Mouse (Mus musculus) ES-Bruce4 (cell line): Measurements from ENCODE around the gene Gcsam. TPM values are rescaled to one million over a fixed set of nuclear protein-coding genes. Genes with fewer than 3 reads are reported as not detected.

Source experiments
- H3K27ac ChIP-seq: 2 replicates; pipeline ENCODE4 v1.5.1; 2012; ENCODE audit warnings: low read length, inconsistent platforms; ENCODE audit not compliant: insufficient read depth
- H3K27me3 ChIP-seq: 2 replicates; pipeline ENCODE4 v1.6.1; 2012; ENCODE audit warnings: mild to moderate bottlenecking, low read length, inconsistent platforms; ENCODE audit not compliant: control insufficient read depth, poor library complexity, insufficient read depth, severe bottlenecking
- H3K36me3 ChIP-seq: 2 replicates; pipeline ENCODE4 v1.6.1; 2012; ENCODE audit warnings: inconsistent platforms, mild to moderate bottlenecking, low read length, moderate library complexity; ENCODE audit not compliant: control insufficient read depth, poor library complexity, insufficient read depth, severe bottlenecking
- H3K4me1 ChIP-seq: one replicate; pipeline ENCODE4 v1.8.1; 2011; ENCODE audit warnings: low read length; ENCODE audit not compliant: control insufficient read depth, insufficient read depth
- H3K4me3 ChIP-seq: 2 replicates; pipeline ENCODE4 v1.5.1; 2011; ENCODE audit warnings: low read depth, mild to moderate bottlenecking, low read length
- H3K9ac ChIP-seq: 2 replicates; pipeline ENCODE4 v1.6.1; 2012; ENCODE audit warnings: low read depth, mild to moderate bottlenecking, inconsistent platforms; ENCODE audit not compliant: poor library complexity, severe bottlenecking
- H3K9me3 ChIP-seq: replicated peaks from 2 replicates; pipeline ENCODE4 v1.6.1; 2012; ENCODE audit warnings: mild to moderate bottlenecking, low read length, inconsistent platforms; ENCODE audit not compliant: control insufficient read depth, poor library complexity, insufficient read depth, severe bottlenecking
- CTCF ChIP-seq: IDR thresholded peaks from one replicate; pipeline ENCODE4 v1.8.1; 2011; ENCODE audit warnings: low read depth, low read length
- EP300 ChIP-seq: IDR thresholded peaks from 2 replicates; pipeline ENCODE4 v1.6.1; 2011; ENCODE audit warnings: low read depth, low read length; ENCODE audit not compliant: insufficient read depth
- POLR2A ChIP-seq: IDR thresholded peaks from one replicate; pipeline ENCODE4 v1.8.1; 2011; ENCODE audit warnings: low read length; ENCODE audit not compliant: insufficient read depth
- polyA plus RNA-seq: library from polyadenylated mRNA; stranded (reverse); fragments of >200 nt; gene quantifications from 2 replicates; pipeline ENCODE4 v1.2.4, GENCODE M21; 2011; ENCODE audit warnings: low read depth; ENCODE audit not compliant: missing spikeins, insufficient read depth, insufficient read length

Gcsam gene
- polyA plus RNA-seq, 1 experiment: not detected

DNA sequence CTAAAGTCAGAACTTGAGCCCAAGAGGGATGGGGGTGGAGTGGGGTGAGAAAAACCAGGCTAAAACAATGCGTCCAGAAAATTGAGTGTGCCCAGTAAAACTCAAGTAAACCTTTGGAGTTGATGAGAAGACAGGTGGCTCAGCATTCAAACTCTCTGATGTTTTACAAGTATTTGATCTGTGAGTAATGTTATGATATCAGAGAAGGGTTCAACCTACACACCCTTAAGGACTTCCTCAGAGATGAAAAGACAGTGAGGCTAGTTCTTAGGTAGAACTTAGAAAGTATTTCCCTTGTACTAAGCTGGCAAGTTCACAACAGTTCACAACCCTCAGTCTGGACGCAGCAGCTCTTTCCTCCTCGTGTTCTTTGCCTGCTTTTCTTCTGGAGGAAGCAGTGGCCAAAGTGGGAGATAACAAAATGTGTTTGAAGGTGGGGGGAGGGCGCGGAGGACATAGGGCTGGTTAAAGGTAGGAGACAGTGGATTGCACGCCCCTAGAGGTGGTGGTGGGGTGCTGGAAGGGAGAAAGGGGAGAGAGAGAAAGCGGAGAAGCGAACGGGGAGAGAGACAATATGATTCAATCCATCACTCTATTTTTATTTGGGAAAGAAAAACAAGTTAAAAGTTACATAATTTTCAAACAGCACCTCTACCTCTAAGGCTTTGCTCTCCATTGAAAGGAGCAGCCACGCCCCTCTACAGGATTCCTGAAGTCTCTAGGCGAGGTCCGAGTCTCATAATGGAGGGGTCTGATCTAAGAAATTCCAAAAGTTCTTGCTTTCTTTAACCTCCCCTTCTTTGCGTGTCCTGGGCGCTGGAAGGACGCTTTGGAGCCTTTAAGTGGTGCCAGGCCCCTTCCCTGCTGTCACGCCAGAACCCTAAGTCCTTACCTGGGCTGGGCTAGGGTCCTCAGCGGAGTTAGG lies 43.1 kb downstream of the Gcsam start:
- no peaks in the 10 kb centered on the region for H3K36me3 ChIP-seq
- H3K27me3 ChIP-seq: no peaks in the 10 kb centered on the region; the same call in 1 of the 2 replicates
- H3K4me1 ChIP-seq: no peaks in the 10 kb centered on the region
- no peak overlapping the region for H3K9ac ChIP-seq
- H3K9me3 ChIP-seq: no peaks in the 10 kb centered on the region
- H3K27ac ChIP-seq: no peak overlapping the region
- no peak for TF ChIP-seq POLR2A
- TF ChIP-seq CTCF: no peak
- TF ChIP-seq EP300: no peak
- peak overlapping the region; percentile 29 for H3K4me3 ChIP-seq

DNA sequence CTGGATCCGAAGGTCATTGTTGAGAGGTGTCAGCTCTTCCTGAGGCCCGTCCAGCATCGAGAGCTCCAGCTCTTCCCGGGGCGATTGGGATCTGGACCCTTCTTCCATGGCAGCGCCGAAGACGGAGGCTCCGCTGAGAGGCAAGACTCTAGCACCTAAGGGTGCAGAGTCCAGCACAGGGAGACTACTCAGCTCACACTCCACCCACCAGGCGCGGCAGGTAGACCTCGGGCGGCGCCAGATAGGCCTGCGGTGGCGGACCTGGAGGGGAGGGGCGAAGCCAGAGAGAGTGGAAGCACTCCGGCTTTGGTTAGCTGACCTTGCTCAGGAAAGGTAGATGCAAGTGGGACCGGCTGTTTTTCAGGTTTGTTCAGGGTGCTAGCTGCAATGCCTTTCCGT lies 43.8 kb downstream of the Gcsam start, which contains the start of gene BC016579:
Gene BC016579 (minus strand): TSS at position 135 of the 399 bp plus-strand sequence.
- no peak within 1 kb of the TSS for H3K9ac ChIP-seq
- TF ChIP-seq CTCF: no peak
- TF ChIP-seq POLR2A: no peak
- no peak for TF ChIP-seq EP300

DNA sequence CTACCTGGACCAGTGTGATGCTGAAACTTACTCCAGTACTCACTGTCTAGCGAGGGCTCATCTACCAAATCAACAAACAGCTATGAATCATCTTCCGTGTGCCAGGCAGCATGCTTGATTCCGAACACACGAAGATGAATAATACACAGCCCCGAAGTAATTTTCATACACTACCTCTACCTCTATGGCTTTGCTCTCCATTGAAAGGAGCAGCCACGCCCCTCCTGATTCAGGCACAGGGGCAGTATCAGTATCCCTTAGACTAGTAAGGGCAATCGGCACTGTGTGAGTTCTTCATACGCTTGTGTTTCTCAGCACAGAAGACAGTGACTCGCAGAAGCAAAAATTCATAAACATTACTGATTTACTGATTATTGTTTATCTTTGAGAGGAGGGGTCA lies 44.3 kb downstream of the Gcsam start:
- no peak overlapping the region for H3K9ac ChIP-seq
- H3K4me3 ChIP-seq: no peak overlapping the region
- no peak for TF ChIP-seq POLR2A
- no peak for TF ChIP-seq CTCF
- no peak for TF ChIP-seq EP300
- no peaks in the 10 kb centered on the region; the same call in 1 of the 2 replicates for H3K27me3 ChIP-seq
- H3K36me3 ChIP-seq: no peaks in the 10 kb centered on the region
- no peaks in the 10 kb centered on the region for H3K9me3 ChIP-seq
- H3K27ac ChIP-seq: no peak overlapping the region
- H3K4me1 ChIP-seq: no peaks in the 10 kb centered on the region

More for the DNA sequence above, 43.8 kb downstream of the Gcsam start, which contains the start of gene BC016579:
- H3K9me3 ChIP-seq: no peaks in the 10 kb centered on the region
- no peaks in the 10 kb centered on the region; the same call in 1 of the 2 replicates for H3K27me3 ChIP-seq
- no peaks in the 10 kb centered on the region for H3K4me1 ChIP-seq
- H3K4me3 ChIP-seq: peak within 1 kb of the TSS; percentile 29
- H3K36me3 ChIP-seq: no peaks in the 10 kb centered on the region
- H3K27ac ChIP-seq: no peak within 1 kb of the TSS

DNA sequence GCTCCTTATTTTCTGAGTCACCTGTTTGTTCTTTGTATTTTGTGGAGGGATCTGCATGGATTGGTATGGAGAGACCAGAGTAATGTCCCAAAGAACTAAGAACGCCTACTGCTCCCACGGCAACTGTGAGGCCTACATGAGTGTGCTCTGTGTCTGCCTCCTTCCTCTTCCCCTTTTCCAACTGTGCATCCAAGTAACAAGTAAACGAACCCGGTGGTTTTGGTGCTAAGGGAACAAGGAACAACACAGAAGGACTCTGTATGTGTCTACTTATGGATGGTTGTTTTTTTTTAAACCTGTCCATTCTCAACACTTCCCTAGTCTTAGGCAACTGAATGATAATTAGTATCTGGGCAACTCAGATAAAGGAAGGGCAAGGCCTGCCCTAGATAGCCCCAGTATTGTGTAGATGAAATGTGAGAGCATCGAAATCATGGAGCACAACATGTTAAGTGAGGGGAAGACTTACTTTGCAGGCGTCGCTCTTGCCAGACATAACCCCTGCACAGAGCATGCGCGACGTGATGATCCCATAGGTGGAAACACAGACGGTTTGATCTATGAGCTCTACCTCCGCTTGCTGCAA lies 47.5 kb downstream of the Gcsam start:
- no peak for TF ChIP-seq POLR2A
- TF ChIP-seq CTCF: no peak
- no peak for TF ChIP-seq EP300
- H3K27ac ChIP-seq: no peak overlapping the region
- no peaks in the 10 kb centered on the region for H3K9me3 ChIP-seq
- H3K4me3 ChIP-seq: no peak overlapping the region
- no peak overlapping the region for H3K9ac ChIP-seq
- no peaks in the 10 kb centered on the region for H3K4me1 ChIP-seq
- no peaks in the 10 kb centered on the region for H3K36me3 ChIP-seq
- H3K27me3 ChIP-seq: no peaks in the 10 kb centered on the region; the same call in 1 of the 2 replicates

DNA sequence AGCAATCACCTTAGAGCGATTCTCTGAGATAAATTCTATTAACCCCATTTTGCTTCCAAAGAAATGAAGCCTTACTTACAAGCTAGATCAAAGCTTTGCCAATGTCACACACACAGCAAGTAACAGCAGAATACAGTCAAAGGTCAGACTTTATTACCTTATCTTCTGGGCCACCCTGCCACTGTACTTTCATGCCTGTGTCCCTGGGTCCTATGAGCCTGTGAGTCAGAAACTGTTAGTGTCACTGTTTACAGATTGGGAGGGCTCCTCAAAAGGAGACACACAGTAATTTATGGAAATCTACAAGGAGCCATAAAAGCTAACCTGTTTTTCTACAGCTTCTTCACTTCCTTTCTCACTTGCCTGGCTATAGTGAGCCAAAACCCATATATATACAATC lies 48.1 kb downstream of the Gcsam start:
- H3K9ac ChIP-seq: no peak overlapping the region
- H3K4me3 ChIP-seq: no peak overlapping the region
- H3K4me1 ChIP-seq: no peaks in the 10 kb centered on the region
- H3K9me3 ChIP-seq: no peaks in the 10 kb centered on the region
- H3K36me3 ChIP-seq: no peaks in the 10 kb centered on the region
- TF ChIP-seq POLR2A: no peak
- TF ChIP-seq EP300: no peak
- no peak for TF ChIP-seq CTCF
- H3K27me3 ChIP-seq: no peaks in the 10 kb centered on the region
- no peak overlapping the region for H3K27ac ChIP-seq

DNA sequence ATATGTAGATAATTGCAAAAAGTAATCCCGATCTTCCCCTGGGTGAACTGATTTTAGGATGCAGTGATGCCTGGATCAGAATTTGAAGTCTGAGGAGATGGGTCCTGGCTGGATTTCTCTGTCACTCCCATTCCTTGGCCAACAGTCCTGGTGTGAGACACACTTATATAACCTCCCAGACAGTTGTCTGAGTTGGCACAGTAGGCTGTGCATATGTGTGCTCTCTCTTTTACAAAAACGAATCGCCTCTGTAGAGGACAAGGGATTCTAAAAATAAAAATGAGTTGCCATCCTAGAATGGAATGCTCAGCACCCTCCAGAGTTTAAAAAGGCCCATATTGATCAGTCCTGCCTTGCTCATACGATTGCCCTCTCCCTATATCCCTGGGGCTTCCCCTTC lies 49.4 kb downstream of the Gcsam start:
- Histone ChIP-seq H3K4me3 (no peak overlapping the region), H3K9ac (no peak overlapping the region), H3K9me3 (no peaks in the 10 kb centered on the region), H3K36me3 (no peaks in the 10 kb centered on the region), H3K27me3 (no peaks in the 10 kb centered on the region), H3K27ac (no peak overlapping the region), H3K4me1 (no peaks in the 10 kb centered on the region)
- TF ChIP-seq POLR2A: no peak
- no peak for TF ChIP-seq CTCF
- no peak for TF ChIP-seq EP300
